Mouse (Mus musculus) CD4-positive naive resting alpha-beta T cell, adult 76 days (primary cell): ENCODE results near the gene Pef1. TPM values are rescaled to one million over a fixed set of nuclear protein-coding genes. Genes with fewer than 3 reads are reported as not detected.

Experiments
- total RNA-seq: library from RNA; stranded (reverse); gene quantifications from one replicate; pipeline ENCODE4 v1.2.4, GENCODE M21; 2023

The Pef1 gene
- 24.9 TPM for total RNA-seq

DNA sequence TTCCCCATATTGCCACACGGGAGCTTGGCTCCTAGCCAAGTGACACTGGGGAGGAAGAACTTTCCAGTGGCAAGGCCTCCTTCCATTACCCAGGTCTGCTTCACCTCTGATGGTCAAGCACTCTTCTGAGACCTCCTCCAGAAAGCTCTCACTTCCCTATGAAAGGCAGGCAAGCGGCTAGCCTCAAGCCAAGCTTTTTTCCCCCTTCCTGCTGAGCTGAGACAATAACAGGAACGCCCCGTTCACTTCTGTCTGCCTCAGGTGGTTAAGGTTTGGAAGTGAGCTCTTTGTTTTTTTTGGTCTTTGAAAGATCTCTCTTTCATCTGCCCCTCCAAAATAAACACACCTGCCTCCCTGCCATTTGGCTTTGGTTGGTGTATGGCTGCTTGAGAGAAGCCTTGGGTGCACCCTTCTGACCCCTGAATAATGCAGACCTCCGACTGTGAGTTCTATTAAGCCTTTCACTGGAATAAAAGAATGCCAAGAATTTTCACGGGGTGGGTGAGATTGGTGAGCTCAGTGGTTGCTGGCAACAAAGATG, at the start of gene Pef1:
Gene Pef1, plus strand, starts transcription at position 448 of the 541 bp plus-strand sequence.

DNA sequence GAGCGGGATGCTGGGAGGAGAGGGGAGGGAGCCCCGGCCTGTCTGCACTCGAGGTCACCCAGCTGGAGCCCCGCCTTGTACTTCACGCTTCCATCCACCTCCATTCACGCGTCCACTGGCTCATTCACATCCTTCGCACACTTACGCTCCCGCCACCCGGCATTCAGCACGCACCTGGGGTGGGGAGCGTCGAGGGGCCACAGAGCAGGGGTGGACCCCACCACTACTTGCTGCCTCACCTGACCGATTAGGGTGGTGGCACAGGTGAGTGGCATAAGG, 36.8 kb downstream of the Pef1 start, which contains the start of gene Hcrtr1:
Gene Hcrtr1, minus strand, starts transcription at position 146 of the 279 bp plus-strand sequence.

DNA sequence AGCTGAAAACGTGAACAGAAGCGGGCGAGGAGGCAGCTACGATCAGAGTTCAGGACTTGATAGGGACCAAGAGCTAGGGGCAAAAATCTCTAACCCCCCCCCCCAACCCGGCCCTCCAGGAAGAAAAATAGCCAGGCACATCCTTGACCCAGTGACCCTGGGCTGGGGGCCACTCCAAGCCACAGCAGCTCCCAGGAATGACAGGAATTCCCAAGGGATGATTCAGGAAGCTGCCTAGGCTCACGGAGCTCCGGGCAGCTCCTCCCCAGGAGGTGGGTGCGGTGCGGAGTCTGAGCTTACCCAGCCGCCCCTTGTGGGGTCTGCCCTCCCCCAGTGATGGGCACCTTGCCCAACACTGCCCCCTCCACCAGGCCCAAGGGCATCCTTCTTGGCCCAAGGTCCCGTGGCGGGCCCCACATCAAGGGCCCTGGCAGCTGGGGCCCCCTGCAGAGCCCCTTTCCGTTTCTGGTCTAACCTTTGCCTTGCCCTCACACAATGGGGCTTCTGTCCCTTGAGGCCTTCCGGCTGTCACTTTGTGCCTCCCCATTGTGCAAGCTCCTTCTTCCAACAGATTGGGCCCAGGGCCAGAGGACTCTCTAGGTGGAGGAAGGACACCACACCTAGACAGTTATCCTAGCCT, 72.8 kb downstream of the Pef1 start, which contains the start of gene Tinagl1:
Gene Tinagl1, minus strand, starts transcription at position 51 of the 640 bp plus-strand sequence.

Other genes with a start within 250 kb of the Pef1 start
- gene Spocd1, start 173.3 kb upstream of the Pef1 start, total RNA-seq: not detected
- 0.59 TPM for gene Adgrb2, start 117.7 kb upstream of the Pef1 start, total RNA-seq
- 0.21 TPM for gene Col16a1, start 54.7 kb upstream of the Pef1 start, total RNA-seq
- not detected for gene Hcrtr1, start 36.8 kb downstream of the Pef1 start, total RNA-seq
- 0.79 TPM for gene Tinagl1, start 72.6 kb downstream of the Pef1 start, total RNA-seq
- gene Gm853, start 119.8 kb downstream of the Pef1 start, total RNA-seq: not detected
- gene Serinc2, start 176.6 kb downstream of the Pef1 start, total RNA-seq: not detected
- not detected for gene Fabp3, start 206.0 kb downstream of the Pef1 start, total RNA-seq
- not detected for gene Gm10570, start 206.1 kb downstream of the Pef1 start, total RNA-seq